Mouse (Mus musculus) ES-CJ7 (cell line): ENCODE results near the gene Tacc2.

Source experiments
- DNase-seq: peaks from one replicate; pipeline ENCODE4 v3.0.0; 2011; ENCODE audit warnings: low read depth, low spot score

Tacc2 gene

GRCm38 (mm10) chr7:130808694-130809093 lies 231.5 kb downstream of the Tacc2 start:
- DNase-seq: no peak

DNA sequence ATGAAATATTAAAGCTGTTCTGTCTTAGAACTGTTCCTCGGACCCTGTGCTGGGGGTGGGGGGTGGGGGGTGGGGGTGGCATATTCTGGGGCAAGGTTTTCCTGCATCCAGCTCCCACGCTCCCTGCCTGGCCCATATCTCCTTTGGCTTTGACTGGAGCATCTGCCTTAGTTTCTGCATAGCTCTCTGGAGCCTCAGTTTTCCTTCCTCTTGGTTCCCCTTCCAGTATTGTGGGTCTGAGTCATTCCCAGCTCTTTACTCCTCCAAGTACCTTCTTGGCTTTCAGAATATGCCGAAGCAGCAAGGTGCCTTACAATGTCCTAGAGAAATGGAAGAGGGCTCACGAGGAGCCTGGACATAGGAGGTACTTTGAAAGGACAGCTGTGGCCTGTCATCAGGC lies 233.0 kb downstream of the Tacc2 start:
- DNase-seq: no peak

- peak; percentile 59 for DNase-seq
These were observed 235.2 kb downstream of the Tacc2 start for GRCm38 (mm10) chr7:130812407-130812806.
